Mouse (Mus musculus) E14TG2a.4 (cell line): ENCODE results near the gene Slc2a10.

Source experiments
- CTCF ChIP-seq: conservative IDR thresholded peaks from 2 replicates; pipeline ENCODE4 v1.5.1; 2014; ENCODE audit warnings: low read length
- NANOG ChIP-seq: IDR thresholded peaks from 2 replicates; pipeline ENCODE4 v1.6.1; 2014; ENCODE audit warnings: borderline replicate concordance, low read length, mixed read lengths
- POU5F1 ChIP-seq: IDR thresholded peaks from 2 replicates; pipeline ENCODE4 v1.6.1; 2014; ENCODE audit warnings: low read length, borderline replicate concordance

DNA sequence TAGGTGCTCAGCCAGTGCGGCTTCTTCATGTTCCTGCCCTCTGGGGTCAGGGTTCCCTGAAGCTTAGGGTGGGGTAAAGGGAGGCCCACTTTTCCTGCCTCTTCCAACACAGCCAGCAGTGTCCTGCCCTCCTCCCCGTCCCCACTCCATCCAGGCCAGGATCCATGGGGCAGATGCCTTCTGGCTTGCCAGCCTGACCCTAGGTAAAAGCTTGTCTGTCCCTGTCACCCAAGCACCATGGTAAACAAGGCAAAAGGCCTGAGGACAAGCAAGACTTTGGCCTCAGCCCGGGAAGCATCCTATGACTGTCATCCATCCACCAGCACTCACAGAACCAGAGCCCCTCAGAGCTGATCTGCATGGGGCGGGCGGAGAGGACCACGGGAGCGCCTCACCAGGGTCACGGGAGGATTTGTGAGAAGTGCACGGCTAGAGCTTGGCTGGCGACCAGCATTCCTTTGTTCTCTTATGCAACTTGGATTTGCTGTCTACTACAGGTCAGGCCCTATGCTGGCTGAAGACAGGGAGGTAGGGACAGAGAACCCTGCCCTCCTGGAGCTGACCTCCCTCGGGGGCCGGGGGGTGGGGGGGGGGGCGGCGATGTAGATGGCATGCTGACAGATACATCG is 35.6 kb upstream of the Slc2a10 start:
- TF ChIP-seq CTCF (no peak), POU5F1 (no peak), NANOG (no peak)
